Mouse (Mus musculus) gastrocnemius, postnatal 4 days (tissue): Measurements from ENCODE around the gene Zfp335. TPM values are rescaled to one million over a fixed set of nuclear protein-coding genes. Genes with fewer than 3 reads are reported as not detected.
"Not testable (repeated sequence)": the region's sequence is repeated elsewhere in the genome, so short reads cannot be mapped to it uniquely, and the experiment has no call there.

Experiments
- DNase-seq, 2 experiments: peaks; one replicate each; pipeline ENCODE4 v3.0.0; 2021 to 2022; ENCODE audit warnings: low spot score in 2 of 2, mixed read lengths in 2 of 2
- total RNA-seq, 2 experiments: library from RNA; stranded (reverse); gene quantifications; 2 replicates each; pipeline ENCODE4 v1.2.3; 2021

The Zfp335 gene
- total RNA-seq, 2 experiments from 2014 or later, result 11.7 to 14.3 TPM

- no peak for DNase-seq
Observed at GRCm38 (mm10) chr2:164895885-164896284, 15.7 kb downstream of the Zfp335 start.

DNA sequence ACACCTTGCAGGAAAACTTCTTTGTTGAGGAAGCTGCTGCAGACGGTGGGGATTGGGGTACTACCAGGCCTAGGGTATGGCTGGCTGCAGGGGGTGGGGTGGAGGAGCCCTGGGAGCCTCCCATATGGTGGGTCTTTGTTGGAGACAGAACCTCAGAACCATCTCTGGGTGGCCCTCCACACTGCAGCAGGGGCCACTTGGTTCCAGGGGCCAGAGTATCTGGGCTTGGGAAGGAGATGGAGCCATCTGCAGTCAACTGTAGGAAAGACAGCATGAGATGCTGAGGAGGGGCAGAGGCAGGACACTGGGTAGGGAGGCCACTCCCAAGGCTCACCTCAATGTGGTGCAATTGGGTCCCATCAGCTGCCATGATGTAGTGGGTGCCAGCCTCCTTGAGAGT lies 16.9 kb downstream of the Zfp335 start:
- no peak for DNase-seq

- DNase-seq, result no peak
Observed at GRCm38 (mm10) chr2:164894048-164894447, 17.5 kb downstream of the Zfp335 start.

DNA sequence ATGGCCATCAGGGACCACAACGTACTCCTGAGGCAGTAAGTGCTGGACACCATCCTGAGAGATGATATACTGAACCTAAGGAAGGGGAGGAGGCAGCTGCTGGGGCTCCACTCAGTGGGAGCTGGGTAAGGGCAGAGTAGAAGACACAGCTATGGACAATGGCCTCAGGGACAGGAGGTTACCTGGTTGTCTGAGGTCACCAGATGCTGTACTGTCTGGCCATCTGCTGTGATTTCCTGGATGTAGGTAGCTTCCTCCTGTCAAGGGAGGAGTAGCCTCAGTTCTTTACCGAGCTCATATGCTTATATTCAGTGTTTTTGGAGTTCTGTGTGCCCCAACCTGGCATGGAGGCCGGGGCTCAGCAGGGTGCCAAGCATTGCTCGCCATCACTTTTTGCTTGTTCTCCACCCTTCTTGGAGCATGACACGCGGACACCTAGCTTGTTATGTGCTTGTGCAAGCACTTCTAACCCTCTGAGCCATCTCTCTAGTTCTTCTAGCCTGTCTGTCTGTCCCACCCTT lies 18.8 kb downstream of the Zfp335 start:
- no peak for DNase-seq

DNA sequence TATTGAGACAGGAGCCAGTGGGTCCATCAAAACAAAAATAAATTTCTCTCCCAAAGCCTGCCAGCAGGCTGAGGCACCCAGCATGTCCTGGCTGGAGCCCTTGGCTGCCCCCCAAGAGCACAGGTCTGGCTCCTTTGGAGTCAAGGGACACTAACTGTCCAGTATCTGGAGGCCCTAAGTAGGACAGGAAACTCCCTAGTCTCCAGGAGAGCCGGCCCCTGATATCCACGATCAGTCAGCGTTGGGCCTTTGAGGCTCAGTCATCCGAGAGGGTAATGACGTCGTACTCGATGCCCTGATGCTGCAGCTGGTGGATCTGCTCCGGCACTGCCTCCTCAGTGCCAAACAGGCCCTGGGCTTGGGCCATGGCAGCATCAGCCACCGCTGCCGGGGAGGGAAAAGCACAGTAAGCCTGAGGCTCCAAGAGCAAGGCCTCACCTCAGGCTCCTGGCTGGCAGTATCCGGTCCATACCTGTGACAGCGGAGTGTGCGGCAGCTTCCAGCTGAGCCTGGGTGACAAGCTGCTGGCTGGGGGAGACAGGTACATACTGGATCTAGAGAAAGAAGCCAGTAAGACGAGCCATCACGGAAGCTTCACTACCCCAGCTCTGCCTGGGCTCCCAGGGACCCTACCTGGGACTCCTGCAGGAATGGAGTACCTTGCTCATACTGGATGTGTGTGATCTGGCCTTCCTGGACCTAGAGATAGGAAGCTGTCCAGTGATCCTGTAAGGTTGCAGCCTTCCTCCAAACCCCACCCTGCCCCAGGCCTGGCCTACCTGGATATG lies 19.5 kb downstream of the Zfp335 start:
- no peak for DNase-seq

DNA sequence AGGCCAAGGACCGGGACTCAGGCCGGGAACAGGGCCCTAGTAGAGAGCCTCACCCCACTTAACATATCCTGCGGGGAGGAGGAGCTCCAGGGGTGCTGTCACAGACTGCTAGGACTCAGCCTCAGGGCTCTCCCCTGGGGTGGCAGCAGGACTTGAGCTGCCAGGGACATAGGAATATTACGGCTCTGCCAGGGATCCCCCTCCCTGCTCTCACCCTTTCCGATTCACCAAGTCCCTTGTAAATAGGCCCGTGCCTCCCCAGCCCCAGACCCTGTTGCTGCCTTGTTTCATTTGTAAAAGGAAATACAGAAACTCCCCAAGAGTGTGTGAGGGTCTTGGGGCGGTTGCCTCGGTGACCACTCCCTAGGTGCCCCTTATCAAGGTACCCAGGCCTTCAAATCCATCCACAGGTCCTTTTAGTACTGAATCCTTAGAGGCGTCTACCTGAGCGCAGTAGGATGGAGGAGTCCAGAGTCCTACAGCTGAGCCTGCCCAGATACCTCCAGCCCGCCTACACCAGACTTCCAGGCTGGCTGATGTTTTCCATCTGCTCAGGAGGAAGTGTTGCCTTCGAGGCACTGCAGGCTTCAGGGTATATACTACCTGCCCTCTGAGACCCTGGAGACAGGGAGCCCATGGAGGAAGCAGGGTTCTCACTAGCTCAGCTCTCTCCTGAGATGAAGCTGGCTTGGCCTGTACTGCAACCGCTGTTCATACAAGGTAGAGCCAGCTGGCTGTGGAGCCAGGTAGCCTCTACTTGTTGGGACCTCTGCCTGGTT lies 20.3 kb downstream of the Zfp335 start:
- no peak for DNase-seq

DNA sequence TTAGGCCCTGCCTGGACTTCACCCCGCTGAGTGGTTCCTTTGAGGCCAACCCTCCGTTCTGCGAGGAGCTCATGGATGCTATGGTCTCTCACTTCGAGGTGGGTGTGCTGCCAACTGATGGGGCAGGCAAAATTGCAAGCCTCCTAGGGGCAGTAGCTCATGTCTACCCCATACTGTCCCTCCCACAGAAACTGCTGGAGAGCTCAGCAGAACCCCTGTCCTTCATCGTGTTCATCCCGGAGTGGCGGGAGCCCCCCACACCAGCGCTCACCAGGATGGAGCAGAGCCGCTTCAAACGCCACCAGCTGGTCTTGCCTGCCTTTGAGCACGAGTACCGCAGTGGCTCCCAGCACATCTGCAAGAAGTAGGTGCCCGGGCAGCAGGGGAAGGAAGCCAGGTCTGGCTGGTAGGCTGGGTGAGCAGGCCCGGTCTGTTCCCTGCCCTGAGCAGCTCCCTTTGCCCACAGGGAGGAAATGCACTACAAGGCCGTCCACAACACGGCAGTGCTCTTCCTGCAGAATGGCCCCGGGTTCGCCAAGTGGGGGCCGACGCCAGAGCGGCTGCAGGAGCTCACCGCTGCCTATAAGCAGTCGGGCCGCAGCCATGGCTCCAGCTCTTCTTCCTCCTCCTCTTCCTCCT lies 21.0 kb downstream of the Zfp335 start:
- DNase-seq, result no peak

GRCm38 (mm10) chr2:164889960-164890359 lies 21.6 kb downstream of the Zfp335 start:
- DNase-seq, result no peak

DNA sequence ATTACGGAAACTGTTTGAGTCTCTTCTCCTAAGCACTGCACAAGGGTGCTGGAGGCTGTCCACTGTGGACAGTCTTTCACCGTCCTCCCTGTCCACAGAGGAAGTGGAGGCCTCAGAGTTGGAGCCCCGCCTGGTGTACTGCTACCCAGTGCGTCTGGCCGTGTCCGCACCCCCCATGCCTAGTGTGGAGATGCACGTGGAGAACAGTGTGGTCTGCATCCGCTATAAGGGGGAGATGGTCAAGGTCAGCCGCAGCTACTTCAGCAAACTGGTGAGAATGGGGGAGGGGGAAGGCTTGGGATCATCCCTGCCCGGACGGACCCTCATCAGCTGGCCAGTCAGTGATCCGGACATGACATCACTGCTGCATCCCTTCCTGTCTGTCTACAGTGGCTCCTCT lies 22.6 kb downstream of the Zfp335 start:
- DNase-seq, result no peak

DNA sequence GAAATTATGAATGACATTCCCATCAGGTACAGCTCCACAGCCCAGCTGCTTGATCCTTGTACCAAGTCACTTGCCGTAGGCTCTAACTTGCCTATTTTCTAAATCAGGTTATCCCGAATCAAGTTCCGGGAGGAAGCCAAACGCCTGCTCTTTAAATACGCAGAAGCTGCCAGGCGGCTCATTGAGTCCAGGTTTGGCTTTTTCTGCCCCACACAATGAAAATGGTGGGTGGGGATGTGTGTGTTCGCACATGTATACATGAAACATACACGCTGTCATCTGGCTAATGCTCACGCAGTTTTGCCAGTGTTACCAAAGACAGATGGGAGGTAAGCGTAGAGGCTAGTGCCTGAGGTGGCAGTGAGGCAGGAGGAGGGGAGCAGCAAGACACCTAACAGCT lies 24.9 kb downstream of the Zfp335 start:
- DNase-seq, result no peak

- peak; percentile 75 to 77 for DNase-seq
Observed at GRCm38 (mm10) chr2:164885788-164886187, 25.8 kb downstream of the Zfp335 start.

DNA sequence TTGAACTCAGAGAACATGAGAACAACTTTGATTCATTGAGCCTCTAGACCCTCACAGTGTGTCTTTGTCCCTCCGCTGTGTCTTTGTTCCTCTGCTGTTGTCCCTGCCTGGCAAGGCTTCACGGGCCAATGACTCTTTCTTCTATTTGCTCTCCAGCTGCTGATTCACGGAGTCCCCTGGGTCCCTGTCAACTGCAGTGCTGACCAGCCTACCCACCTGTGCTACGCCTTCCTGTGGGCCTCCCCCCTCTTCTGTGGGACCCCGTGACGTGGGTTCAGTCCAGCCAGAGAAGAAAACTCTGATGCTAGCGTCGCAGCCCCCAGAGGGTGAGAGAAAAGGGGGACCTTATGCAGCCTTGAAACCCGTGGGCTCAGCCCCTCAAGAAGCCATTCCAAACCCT lies 28.9 kb downstream of the Zfp335 start:
- DNase-seq, result no peak

- DNase-seq, result peak; percentile 93 to 95
Observed at GRCm38 (mm10) chr2:164879568-164880277, 31.8 kb downstream of the Zfp335 start.

DNA sequence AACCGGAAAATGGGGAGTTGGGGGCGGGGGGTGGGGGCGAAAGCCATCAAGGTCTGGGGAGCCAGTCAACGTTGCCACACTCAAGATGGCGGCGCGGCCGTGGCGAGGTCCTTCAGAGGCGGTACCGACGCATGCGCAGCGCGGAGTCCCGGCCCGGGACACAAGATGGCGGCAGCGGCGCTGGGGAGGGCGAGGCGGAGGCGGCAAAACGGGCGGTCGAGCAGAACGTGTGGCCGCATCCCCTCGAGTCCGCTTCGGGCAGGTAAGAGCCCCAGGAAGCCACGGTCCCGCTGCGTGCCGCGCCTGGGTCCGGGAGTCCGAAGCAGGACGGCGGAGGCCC lies 32.4 kb downstream of the Zfp335 start, which contains the start of gene Pcif1:
Gene Pcif1 (plus strand): TSS at position 77 of the 340 bp plus-strand sequence.
- DNase-seq, result peak; percentile 94

DNA sequence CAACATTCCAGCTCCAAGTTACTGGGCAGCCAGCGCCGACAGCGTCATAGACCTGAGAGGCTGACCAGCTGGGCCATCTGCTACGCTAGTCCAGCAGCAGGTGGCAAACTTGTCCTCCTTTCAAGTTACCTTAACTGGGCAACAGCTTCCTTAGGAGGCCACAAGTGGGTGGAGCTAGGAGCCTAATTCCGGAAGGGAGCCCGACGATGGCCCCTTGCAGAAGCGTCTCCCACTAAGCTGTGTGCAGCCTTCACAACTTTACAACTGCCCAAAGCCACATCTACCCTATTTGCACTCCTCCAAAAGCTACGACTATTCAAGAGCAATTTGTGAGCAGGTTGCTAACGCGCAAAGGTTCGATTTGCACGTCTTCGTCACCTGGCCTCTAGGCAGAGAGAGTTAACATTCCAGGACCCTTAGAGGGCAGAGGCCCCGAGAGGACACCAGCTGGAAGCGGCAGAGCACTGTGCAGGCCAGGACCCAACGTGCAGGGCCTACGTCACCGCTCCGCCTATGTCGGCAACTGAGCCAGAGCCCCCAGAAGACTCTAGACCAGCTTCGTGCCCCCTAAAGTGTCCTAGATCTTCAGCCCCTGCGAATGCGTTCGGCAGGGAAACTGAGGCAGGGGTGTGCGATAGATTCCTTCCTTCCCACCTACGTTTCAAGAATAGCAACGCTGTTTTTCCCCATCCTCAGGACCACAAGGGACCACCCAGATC lies 32.9 kb downstream of the Zfp335 start:
- peak in 1 of 2 experiments; percentile 46 for DNase-seq

DNA sequence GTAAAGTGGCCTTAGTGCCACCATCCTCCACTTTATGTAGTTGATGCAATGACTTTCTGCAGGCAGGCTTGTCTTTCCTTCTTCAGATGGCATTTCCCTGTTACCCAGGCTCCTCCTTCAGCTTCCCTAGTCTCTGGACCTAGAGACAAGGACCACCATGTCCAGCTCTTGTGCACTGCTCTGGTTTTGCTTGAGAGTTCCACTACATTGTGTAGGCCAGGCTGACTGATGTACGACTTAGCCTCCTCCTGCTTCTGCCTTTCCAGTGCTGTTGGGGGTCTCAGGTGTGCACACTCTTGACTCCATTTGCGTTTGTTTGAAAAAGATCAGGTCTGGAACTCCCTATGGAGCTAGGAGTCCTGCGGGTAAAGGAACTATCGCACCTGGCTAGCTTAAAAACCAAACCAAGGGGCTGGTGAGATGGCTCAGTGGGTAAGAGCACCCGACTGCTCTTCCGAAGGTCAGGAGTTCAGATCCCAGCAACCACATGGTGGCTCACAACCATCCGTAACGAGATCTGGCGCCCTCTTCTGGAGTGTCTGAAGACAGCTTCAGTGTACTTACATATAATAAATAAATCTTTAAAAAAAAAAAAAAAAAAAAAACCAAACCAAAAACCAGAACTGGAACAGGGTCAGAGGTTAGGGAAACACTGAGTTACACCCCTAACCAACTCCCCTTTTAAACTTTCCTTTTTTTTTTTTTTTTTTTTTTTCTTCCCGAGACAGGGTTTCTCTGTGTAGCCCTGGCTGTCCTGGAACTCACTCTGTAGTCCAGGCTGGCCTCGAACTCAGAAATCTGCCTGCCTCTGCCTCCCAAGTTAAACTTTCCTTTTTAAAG lies 34.0 kb downstream of the Zfp335 start:
- not testable (repeated sequence) for DNase-seq

DNA sequence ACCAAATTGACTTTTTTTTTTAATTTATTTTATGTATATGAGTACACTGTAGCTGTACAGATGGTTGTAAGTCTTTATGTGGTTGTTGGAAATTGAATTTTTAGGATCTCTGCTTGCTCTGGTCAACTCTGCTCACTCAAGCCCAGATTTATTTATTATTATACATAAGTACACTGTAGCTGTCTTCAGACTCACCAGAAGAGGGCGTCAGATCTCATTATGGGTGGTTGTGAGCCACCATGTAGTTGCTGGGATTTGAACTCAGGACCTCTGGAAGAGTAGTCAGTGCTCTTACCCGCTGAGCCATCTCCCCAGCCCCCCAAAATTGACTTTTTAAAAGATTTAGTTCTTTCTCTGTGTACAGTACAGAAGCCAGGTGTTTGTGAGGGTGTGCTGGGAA lies 35.9 kb downstream of the Zfp335 start:
- not testable (repeated sequence) for DNase-seq

DNA sequence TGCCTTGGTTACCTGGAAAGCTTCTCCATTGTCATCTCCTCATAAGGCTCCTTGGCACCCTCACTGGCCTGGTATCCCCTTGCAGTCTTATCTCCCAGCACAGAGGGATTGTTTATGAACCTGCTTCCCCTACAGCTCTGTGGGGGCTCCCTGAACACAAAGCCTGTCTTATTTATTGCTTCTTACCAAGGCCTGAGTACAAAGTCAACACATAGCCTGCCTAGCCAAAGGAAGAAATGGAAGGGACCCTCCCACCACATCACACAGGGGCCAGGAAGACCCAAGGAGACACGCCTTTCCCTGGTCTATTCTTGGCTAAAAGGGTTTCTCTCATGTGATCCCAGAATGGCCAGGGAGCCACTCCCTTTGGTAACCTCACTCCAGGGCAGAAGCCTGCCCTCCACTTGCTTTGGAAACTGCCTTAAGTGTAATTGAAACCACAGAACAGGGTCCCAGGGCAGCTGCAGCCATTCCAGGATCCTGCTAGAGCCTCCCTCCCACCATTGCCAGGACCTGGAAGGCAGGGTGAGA lies 37.3 kb downstream of the Zfp335 start:
- peak in 1 of 2 experiments; percentile 29 for DNase-seq

DNA sequence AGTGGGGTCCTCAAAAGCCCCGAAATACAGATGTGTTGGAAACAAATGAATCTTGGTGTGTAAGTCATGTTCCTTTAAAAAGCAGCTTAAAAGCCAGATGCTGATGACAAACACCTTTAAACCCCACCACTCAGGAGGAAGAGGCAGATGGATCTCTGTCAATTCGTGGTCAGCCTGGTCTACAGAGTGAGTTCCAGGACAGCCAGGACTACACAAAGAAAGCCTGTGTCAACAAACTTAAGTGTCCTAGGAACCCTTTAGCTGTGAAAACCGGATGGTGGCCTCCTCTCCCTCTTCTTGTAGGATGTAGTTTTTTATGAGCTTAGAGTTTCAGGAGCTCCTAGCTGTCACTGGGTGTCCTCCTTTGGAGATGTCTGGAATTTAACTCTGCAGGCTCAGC lies 37.9 kb downstream of the Zfp335 start:
- DNase-seq, result no peak
